Mouse (Mus musculus): ENCODE results near the gene Grb14. TPM values are rescaled to one million over a fixed set of nuclear protein-coding genes. Genes with fewer than 3 reads are reported as not detected.

Gene Grb14
- total RNA-seq, 1 experiment from 2014 or later = not detected

- no peak for ATAC-seq (replicated peaks; ENCODE audit: insufficient number of reproducible peaks, low FRiP score, low TSS enrichment, poor library complexity, severe bottlenecking)
Observed at GRCm38 (mm10) chr2:64989426-64990187, 35.2 kb downstream of the Grb14 start.

DNA sequence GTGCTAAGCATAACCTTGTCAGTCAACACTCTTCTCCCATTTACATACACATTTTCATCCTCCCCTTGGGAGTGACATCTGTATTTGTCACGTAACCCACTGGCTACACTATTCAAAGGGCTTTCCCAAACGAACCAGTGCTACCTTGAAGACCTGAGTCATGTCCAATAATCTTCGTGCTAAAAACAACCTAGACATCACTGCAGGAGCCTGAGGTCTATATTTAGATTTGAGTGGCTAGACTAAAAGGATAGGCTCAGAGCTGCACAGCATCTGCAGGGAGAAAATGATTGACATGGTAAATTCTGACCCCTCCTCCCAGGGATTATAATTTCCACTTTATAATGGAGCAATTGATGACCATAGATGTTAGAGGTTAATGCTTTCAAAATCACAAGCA lies 37.0 kb downstream of the Grb14 start:
- ATAC-seq (replicated peaks; ENCODE audit: insufficient number of reproducible peaks, low FRiP score, low TSS enrichment, poor library complexity, severe bottlenecking) = no peak

DNA sequence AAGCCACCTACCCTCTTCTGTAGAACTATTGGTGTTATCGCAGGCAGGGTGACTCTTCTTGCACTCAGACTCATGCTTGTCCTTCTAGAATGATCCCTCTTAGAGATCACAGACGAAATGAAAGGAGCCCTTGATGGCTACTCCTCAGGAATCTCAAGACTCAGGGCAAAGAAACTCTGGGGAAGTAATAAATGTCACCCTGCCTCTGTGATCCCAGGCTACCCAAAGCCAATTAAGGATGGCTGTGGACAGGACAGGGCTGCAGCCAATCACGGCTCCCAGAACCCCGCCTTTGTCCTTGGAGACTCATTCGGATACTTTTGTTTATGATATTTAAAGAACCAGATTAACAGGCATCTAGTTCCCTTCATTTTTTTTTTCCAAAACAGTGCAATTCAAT lies 49.2 kb downstream of the Grb14 start:
- no peak for ATAC-seq (replicated peaks; ENCODE audit: insufficient number of reproducible peaks, low FRiP score, low TSS enrichment, poor library complexity, severe bottlenecking)

- ATAC-seq (replicated peaks; ENCODE audit: insufficient number of reproducible peaks, low FRiP score, low TSS enrichment, poor library complexity, severe bottlenecking) = no peak
Observed at GRCm38 (mm10) chr2:64974549-64974948, 50.2 kb downstream of the Grb14 start.

DNA sequence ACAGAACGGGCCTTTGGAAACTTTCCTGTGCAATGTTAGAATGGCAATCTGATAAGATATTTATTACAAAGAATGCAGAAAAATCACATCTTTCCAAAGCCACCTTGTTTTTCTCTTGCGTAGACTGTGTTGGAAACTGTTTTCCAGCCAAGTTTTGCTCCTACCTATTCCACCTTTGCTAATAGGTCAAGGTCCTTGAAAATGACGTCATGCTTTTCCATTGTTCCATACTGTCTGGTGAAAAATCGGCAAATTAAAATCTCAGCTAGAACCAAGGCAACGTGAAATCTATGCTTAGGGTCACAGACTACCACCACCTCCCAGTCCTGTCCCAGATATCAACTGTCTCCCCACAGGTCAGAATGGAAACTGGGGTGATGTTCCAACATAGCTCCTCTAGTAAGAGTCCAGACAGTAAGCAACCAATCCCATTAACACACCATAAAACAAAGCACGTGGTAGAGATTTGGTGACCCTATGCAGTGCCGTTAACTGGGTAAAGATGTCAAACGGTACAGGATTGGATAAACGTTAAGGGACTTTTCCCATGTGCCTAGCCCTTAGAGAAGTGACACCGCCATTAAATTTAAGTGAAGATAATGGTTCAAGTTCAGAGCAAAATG lies 50.9 kb downstream of the Grb14 start:
- no peak for ATAC-seq (replicated peaks; ENCODE audit: insufficient number of reproducible peaks, low FRiP score, low TSS enrichment, poor library complexity, severe bottlenecking)

DNA sequence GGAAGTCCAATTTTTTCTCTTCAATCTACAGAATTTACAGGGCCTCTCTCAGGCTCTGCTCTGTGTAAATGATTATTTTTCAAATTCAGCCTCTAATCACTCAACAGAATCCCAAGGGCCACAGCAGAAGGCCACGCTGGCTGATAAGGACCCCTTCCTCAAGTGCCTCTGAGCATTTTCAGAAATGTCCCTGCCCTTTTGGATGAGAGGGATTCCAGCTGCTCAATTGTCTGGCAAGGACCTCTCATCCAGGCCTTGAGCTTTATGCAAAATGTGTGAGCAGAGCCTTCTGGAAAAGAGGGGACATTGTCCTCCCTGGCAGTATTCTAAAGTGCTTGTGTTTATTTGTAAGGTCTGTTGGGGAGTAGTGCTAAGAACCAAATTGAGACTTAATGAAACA lies 51.7 kb downstream of the Grb14 start:
- ATAC-seq (replicated peaks; ENCODE audit: insufficient number of reproducible peaks, low FRiP score, low TSS enrichment, poor library complexity, severe bottlenecking) = no peak

GRCm38 (mm10) chr2:64971828-64972227 lies 53.0 kb downstream of the Grb14 start:
- no peak for ATAC-seq (replicated peaks; ENCODE audit: insufficient number of reproducible peaks, low FRiP score, low TSS enrichment, poor library complexity, severe bottlenecking)

DNA sequence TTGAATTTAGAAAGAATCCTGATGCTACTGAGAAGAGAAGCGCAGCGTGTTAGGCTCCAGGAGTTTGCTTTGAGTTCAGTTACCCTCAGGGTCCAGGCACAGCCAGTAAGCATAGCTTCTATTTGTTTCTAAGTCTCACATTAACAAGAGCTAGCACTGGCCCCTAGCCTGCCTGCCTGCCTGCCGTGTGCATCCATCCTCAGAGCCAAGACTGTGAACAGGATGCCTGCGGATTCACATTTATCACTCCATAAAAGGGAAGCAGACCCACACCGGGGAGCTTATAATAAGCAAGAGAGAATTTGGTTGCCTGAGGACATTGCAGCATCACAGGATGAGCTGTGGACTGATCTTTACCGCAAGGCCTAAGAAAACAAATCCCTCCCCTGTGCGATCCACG lies 53.8 kb downstream of the Grb14 start:
- no peak for ATAC-seq (replicated peaks; ENCODE audit: insufficient number of reproducible peaks, low FRiP score, low TSS enrichment, poor library complexity, severe bottlenecking)

DNA sequence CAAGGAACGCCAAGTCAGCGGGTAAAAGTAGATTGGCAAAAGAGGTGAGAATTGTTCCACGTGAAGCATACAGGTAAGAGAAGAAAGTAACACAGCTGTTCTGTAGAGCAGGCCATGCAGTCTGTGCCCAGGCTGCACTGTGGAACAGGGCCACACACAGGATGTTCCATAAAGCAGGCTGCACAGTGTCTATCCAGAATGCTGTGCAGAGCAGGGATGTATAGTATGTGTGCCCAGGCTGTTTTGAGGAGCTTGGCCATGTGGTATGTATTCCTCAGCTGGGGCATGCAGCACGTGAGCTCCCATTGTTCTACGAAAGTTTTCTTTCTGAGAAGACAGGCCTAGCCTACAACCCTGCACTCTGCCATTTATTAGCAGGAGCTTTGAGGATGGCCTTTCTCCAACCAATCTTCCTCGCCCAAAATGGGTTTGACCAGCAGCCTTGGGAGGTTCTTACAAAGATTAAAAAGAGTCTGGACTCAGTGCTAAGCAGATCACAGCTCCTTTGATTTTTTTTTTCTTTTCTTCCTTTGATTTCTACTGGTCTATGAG lies 57.8 kb downstream of the Grb14 start:
- no peak for ATAC-seq (replicated peaks; ENCODE audit: insufficient number of reproducible peaks, low FRiP score, low TSS enrichment, poor library complexity, severe bottlenecking)

DNA sequence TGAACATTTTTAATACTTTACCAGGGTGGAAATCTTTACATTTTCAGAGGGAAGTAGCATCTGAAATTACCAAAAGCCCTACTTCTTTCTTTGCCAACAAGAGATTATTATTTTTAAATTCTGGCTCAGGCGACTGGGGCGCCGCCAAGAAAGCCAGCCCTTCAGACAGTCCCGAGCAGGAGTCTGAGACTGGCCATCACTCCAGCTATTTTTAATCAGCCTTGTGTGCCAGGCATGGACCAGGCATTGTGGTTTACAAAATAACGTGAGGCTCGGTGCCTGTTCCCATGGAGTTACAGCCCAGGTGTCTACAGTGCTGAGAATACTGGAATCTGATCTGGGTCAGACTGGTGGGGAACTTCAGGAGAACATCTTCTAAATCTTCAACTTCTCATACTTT lies 58.5 kb downstream of the Grb14 start:
- ATAC-seq (replicated peaks; ENCODE audit: insufficient number of reproducible peaks, low FRiP score, low TSS enrichment, poor library complexity, severe bottlenecking) = no peak

DNA sequence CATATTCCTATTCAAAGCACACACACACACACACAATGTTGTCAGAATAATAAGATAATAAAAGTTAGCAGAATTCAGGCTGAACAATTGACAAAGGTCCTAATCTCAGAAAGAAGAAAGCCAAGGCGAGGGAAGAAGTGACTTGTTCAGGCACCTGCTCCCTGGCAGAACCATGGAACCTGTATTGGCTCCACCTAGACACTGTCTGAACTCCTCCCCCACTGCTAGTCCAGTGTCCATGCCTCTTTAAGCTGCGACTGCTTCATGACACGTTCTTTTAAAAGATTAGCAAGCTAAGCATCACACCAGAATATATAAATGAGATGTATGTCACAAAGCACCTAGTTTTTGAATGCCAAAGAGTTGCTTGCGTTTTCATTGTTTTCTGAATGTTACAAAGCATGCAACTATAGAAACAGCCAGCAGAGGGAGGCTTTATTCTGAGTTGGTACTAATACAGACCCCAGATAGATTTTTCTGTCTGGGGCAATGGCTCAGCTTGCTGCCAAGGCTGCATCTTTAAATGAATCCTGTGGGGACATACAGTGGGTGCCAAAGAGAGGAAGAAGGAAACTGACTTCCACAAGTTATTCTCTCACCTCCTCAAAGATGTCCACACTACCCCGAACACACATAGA lies 59.4 kb downstream of the Grb14 start:
- no peak for ATAC-seq (replicated peaks; ENCODE audit: insufficient number of reproducible peaks, low FRiP score, low TSS enrichment, poor library complexity, severe bottlenecking)

DNA sequence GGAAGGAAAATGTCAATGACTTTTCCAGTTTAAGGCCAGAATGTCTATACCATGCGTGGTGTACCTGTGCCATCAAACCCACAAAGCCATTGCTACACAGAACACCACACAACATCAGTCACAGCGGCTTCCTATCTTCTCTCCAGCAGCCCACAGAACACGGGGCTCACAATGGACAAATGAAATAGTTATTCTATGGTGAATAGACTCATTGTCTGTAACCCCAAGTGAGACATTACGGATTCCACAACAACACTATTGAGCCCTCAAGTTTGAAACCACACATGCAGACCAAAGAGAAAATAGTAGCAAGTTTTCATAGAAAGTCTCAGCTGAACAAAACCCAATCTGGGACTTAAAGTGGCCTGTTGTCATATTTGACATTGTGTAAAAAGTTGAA lies 62.6 kb downstream of the Grb14 start:
- ATAC-seq (replicated peaks; ENCODE audit: insufficient number of reproducible peaks, low FRiP score, low TSS enrichment, poor library complexity, severe bottlenecking) = no peak

DNA sequence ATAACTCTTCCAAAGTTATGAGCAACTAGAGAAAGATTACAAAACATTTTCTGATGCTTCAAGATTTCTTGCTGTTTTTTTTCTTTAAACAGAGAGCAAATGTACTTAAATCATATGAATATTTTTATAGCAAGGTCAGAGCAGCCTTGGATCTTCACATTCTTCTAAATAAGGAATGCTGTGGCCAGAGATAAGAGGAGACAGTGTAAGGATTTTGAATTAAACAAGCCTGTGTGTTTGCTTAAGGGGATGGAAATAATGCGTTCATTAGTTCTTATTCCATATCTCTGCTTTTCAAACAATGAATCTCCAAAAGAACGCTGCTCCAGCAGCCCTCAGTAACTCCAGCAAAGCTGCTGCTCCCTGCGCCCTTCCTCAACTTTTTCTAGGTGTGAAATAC lies 63.4 kb downstream of the Grb14 start:
- ATAC-seq (replicated peaks; ENCODE audit: insufficient number of reproducible peaks, low FRiP score, low TSS enrichment, poor library complexity, severe bottlenecking) = no peak

DNA sequence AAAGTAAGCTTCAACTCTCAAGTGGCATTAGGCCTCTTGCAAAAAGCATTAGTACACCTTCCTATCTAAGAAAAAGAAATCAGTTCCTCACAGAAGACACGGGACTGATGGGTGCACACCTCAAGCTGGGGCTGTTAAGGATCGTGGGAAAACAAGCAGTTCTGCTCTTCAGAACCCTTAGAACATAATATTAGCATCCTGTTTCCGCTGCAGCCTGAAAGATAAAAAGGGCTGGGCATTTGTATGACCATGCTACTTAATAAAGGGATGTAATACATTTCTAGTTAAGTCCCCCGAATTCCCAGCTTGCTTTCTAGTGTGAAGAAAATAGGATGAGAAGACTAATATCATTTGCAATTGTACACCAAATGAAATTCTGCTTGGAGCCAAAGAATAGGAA lies 65.1 kb downstream of the Grb14 start:
- no peak for ATAC-seq (replicated peaks; ENCODE audit: insufficient number of reproducible peaks, low FRiP score, low TSS enrichment, poor library complexity, severe bottlenecking)

DNA sequence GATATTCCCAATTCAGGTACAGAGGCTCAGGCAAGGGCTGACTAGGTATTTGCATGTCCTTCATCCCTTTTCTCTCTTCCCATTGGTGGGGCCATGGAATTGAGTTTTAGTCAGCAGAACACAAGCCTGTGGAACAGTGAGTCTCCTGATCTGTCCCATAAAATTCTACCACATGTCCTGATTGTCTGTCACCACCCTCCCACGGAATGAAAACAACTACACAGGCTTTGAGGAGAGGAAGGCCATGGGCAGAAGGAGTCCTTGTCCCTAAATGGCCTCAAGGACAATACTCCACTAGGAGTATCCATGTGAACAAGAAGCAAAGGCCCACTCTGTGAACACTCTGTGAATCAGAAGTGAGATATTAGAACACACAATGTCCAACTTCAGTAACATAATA lies 69.3 kb downstream of the Grb14 start:
- ATAC-seq (replicated peaks; ENCODE audit: insufficient number of reproducible peaks, low FRiP score, low TSS enrichment, poor library complexity, severe bottlenecking) = no peak

DNA sequence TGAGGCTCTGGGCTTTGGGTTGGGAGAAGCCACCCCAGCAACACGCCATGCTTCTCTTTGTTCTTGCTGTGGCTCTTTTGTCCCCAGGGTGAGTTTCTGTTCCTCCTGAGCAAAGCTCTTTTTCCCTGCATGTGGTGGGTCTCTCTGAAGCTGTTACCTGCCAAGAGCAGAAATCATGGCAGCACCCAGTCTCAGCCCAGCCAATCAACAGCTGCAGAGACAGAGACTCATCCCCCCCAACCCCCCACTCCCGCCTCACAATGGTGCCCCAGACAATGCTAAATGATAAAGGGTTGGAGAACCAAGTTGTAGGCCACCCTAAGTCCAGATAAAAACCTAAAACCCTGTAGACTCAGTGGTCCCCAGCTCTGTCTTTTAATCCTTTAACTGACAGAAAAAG lies 75.6 kb downstream of the Grb14 start:
- no peak for ATAC-seq (replicated peaks; ENCODE audit: insufficient number of reproducible peaks, low FRiP score, low TSS enrichment, poor library complexity, severe bottlenecking)

DNA sequence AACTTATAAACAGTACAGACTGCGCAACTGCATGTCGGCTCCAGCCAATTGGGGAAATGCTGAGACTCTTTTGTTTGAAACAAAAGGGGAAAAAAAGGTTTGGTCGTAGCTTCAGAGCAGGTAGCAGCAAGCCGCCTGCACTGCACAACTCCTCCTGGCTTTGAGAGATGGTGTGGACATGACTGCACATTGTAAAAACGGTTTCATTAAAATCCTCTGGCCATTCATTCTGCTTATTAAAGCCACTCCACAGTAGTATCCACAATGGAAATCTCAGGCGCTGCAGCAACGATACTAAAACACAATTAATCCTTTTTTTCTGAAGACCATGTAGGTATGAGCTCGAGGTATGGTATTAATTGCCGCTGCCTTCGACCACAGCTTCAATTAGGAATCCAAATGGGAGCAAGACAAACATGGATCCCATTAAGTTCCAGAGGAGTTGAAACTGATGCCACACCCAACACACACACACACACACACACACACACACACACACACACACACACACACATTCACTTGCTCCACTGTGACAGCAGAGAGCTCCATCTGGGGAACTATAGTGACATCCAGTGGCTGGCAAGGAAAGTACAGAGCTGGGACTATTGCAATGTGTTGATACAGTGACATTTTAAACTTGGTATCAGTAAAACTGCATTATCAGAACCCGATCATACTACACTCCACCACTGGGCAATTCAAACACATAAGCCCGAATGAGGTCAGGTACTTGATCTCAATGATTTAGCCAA lies 76.2 kb downstream of the Grb14 start:
- no peak for ATAC-seq (replicated peaks; ENCODE audit: insufficient number of reproducible peaks, low FRiP score, low TSS enrichment, poor library complexity, severe bottlenecking)

- no peak for ATAC-seq (replicated peaks; ENCODE audit: insufficient number of reproducible peaks, low FRiP score, low TSS enrichment, poor library complexity, severe bottlenecking)
Observed at GRCm38 (mm10) chr2:64947484-64947883, 77.3 kb downstream of the Grb14 start.

DNA sequence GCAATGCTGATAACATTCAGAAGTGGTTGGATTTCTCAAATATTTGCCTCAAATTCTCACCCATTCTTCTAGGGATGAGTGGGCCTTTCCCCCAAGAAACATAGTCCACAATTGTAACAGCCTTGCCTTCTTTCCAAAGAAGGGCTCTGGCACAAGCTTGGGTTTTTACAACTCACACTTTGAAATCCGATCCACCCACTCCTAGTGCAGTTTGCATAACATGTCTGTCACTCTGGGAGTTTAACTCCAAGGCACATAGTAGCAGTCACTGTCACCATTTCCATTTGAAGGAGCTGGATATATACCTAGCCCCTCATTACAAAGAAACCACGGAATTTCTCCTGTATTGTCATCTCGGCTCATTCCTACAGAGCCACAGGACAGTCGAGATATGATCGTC lies 103.9 kb downstream of the Grb14 start:
- ATAC-seq (replicated peaks; ENCODE audit: insufficient number of reproducible peaks, low FRiP score, low TSS enrichment, poor library complexity, severe bottlenecking) = no peak

Measured in monocyte, adult 5-6 weeks (primary cell).